ENCODE assay signal across 7 mouse cellular contexts in the genomic region with DNA sequence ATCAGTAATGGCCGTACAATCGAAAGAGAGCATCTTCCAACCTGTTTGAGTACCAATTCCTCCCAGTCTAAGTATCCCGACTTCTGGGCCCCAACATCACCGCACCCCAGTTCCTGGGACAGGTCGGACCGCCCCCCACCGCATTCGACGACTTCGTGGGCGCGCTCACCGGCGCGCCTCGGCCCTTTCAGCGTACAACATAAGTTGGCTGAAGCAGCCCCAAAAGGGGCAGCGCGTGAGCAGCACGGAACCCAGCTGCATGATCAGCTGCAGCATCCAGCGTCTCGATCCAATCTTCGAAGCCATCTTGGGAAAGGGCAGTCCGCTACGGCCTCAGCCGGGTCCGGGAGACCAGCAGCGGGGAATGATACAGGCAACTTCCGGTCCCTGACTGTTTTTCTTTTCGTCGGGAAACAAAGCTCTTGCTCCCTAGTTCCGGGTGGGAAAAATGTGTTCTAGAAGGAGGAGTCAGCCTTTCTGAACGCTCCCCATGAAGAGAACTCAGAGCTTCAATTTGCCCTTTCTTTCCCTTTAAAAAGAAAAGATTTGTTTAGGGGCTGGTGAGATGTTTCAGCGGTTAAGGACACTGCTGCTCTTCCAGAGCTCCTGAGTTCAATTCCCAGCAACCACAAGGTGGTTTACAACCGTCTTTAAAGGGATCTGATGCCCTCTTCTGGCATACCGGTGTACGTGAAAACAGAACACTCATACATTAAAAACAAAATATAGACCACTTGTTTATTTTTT. TPM values are rescaled to one million over a fixed set of nuclear protein-coding genes. Genes with fewer than 3 reads are reported as not detected.
A peak's percentile ranks its signal among the peaks of the same experiment; 100 is the strongest.
DNase-seq lines count a peak whose midpoint lies in the region; ATAC-seq lines count a peak whose summit lies in the region.

A gene (minus strand): TSS at position 366 of the 747 bp plus-strand sequence.

- intact Hi-C loops in gastrocnemius, postnatal 36 days (cut with DNase I) = no loop called here
- intact Hi-C loops in left cerebral cortex, postnatal 25 days (cut with DNase I) = no loop called here

- peak within 1 kb of the TSS; percentile 84 for H3K4me2 ChIP-seq in intestine, embryonic 15.5 days (replicated peaks)

- H3K36me3 ChIP-seq in intestine, embryonic 15.5 days = peaks cover 10% of the 10 kb centered on the region; the same call in 1 of the 2 replicates
- peaks cover 36% of the 10 kb centered on the region for H3K36me3 ChIP-seq in midbrain, embryonic 10.5 days

- peaks cover 6% of the 10 kb centered on the region; the same call in 1 of the 2 replicates for H3K4me1 ChIP-seq in intestine, embryonic 15.5 days (replicated peaks)
- peaks cover 15% of the 10 kb centered on the region for H3K4me1 ChIP-seq in midbrain, embryonic 10.5 days

- under 1% methylated on average over 37 of the region's 37 CpGs for WGBS in intestine, embryonic 15.5 days
- WGBS in midbrain, embryonic 10.5 days = under 1% methylated on average over 37 of the region's 37 CpGs

- peak within 1 kb of the TSS; percentile 71 for H3K9ac ChIP-seq in intestine, embryonic 15.5 days

- peak; percentile 93 for DNase-seq in adrenal gland, adult 2 months
- DNase-seq in embryo, embryonic 11.5 days (ENCODE audit: low read depth, low spot score) = peak; percentile 86
- DNase-seq in gastrocnemius, postnatal 36 days = peak; percentile 86 to 88
- peak; percentile 89 to 93 for DNase-seq in left cerebral cortex, postnatal 25 days (ENCODE audit: low spot score in 2 of 2)
- DNase-seq in midbrain, embryonic 10.5 days (ENCODE audit: low spot score) = peak; percentile 88
- DNase-seq in right cerebral cortex, postnatal 4 days = peak; percentile 86

- no peaks in the 10 kb centered on the region for H3K9me3 ChIP-seq in intestine, embryonic 15.5 days
- H3K9me3 ChIP-seq in midbrain, embryonic 10.5 days (replicated peaks) = no peaks in the 10 kb centered on the region

- ATAC-seq in intestine, embryonic 15.5 days = peak; percentile 91

- no peaks in the 10 kb centered on the region for H3K27me3 ChIP-seq in intestine, embryonic 15.5 days (replicated peaks)
- H3K27me3 ChIP-seq in midbrain, embryonic 10.5 days (ENCODE audit: low read depth, poor library complexity, severe bottlenecking) = no peaks in the 10 kb centered on the region

- H3K27ac ChIP-seq in intestine, embryonic 15.5 days = peak within 1 kb of the TSS; percentile 74
- H3K27ac ChIP-seq in midbrain, embryonic 10.5 days (replicated peaks) = peak within 1 kb of the TSS; percentile 88

- peak within 1 kb of the TSS; percentile 69 for H3K4me3 ChIP-seq in intestine, embryonic 15.5 days (replicated peaks)
- H3K4me3 ChIP-seq in midbrain, embryonic 10.5 days = peak within 1 kb of the TSS; percentile 76

RNA-seq across cellular contexts. Expression of the gene that starts here (rescaled TPM):
- total RNA-seq in adrenal gland, adult 2 months (2021) = 10 to 100 TPM in 1 of 2 experiments, 1 to 10 TPM in 1; 7.9 to 16.5 TPM
- polyA plus RNA-seq in adrenal gland, adult 2 months (2012; rRNA removed) = 23.9 and 26.8 TPM in 2 replicates
- total RNA-seq in gastrocnemius, postnatal 36 days (2021) = 10 to 100 TPM; 10.1 to 11.4 TPM
- polyA plus RNA-seq in intestine, embryonic 15.5 days (2015; fragmentation: Nextera tagmentation; extraction: Ambion mirVana) = 23.8 and 26.4 TPM in 2 replicates
- total RNA-seq in left cerebral cortex, postnatal 25 days (2021) = 10 to 100 TPM; 24.8 to 28.0 TPM
- polyA plus RNA-seq in midbrain, embryonic 10.5 days (2016; fragmentation: Nextera tagmentation; extraction: Ambion mirVana) = 40.4 and 42.3 TPM in 2 replicates

Comparison
In these comparisons a context has a peak if more than half of its experiments do, and no peak if none do; other contexts are left out.
1. Peak in every context shown above with its lines: DNase-seq, ATAC-seq, H3K4me3 ChIP-seq and H3K27ac ChIP-seq.